Mouse (Mus musculus): ENCODE data around the gene Cs. TPM values are rescaled to one million over a fixed set of nuclear protein-coding genes. Genes with fewer than 3 reads are reported as not detected.

Cs gene
- polyA plus RNA-seq, 1 experiment, result 58.8 TPM

DNA sequence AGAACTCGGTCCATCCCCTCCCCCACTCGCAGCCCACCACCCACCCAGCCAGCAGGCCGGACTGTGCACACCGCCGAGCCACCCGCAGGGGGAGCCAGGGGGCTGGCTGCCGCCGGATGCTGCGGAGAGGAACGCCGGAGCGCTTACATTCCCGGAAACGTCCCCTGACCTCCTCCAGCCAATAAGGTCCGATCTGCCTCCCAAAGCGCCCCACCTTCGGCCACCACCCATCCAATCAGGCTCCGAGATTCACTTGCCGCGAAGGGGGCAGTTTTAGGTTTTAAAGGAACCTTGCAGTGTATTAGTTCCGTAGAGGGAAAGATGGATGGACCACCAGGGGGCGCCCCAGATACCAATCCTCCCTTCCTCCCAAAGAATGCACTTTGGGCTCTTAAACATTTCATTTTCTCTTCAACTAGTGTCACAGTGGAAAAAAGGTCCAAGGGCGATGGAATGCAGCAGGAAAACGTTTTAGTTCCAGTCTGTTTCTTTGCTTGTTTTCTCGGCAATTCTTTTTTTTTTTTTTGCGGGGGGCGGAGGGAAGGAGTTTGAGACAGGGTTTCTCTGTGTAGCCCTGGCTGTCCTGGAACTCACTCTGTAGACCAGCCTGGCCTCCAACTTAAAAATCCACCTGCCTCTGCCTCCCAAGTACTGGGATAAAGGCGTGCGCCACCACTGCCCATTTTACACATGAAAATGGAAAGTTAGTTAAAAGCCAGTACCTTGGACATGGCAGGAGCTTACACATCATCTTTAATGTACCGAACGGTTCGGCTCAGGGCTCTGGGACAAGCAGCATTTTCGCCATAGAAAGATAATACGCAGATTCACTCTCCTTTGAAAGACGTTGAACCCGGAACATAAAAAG, 72.4 kb downstream of the Cs start:
- peaks cover 17% of the 10 kb centered on the region for H3K4me1 ChIP-seq (ENCODE audit: control insufficient read depth, insufficient read depth, low read length)
- H3K36me3 ChIP-seq (ENCODE audit: control insufficient read depth, insufficient read depth, low read length), result peaks cover 2% of the 10 kb centered on the region

DNA sequence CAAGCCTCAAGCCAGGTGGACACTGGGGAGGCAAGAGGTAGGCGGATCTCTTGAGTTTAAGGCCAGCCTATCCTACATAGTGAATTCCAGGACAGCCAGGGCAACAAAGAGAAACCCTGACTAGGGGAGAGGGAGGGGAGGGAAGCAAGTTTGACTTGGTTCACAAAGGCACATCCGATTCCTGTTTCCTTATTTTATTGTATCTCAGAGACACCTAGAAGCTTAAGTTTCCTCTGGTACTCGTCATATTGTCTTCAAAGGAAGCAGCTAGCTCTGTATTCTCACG, 73.0 kb downstream of the Cs start:
- Histone ChIP-seq H3K27ac (ENCODE audit: control insufficient read depth, insufficient read depth, low read depth, low read length) (peak overlapping the region; percentile 60; the same call in 1 of the 2 replicates), H3K4me3 (ENCODE audit: control insufficient read depth, low read depth, low read length) (peak overlapping the region; percentile 79), H3K27me3 (ENCODE audit: control insufficient read depth, insufficient read depth, low read length) (no peaks in the 10 kb centered on the region), H3K36me3 (ENCODE audit: control insufficient read depth, insufficient read depth, low read length) (peaks cover 3% of the 10 kb centered on the region), H3K4me1 (ENCODE audit: control insufficient read depth, insufficient read depth, low read length) (peaks cover 17% of the 10 kb centered on the region)
- no peak for TF ChIP-seq POLR2A (IDR thresholded peaks at IDR 0.05; ENCODE audit: control insufficient read depth, low read depth, low read length)
- TF ChIP-seq CTCF (IDR thresholded peaks at IDR 0.05; ENCODE audit: control insufficient read depth, insufficient read depth, insufficient replicate concordance, low read depth, low read length), result no peak

More for the DNA sequence above, 72.4 kb downstream of the Cs start:
- Histone ChIP-seq H3K27me3 (ENCODE audit: control insufficient read depth, insufficient read depth, low read length) (no peaks in the 10 kb centered on the region), H3K27ac (ENCODE audit: control insufficient read depth, insufficient read depth, low read depth, low read length) (peak overlapping the region; percentile 60), H3K4me3 (ENCODE audit: control insufficient read depth, low read depth, low read length) (peak overlapping the region; percentile 79)
- TF ChIP-seq POLR2A (IDR thresholded peaks at IDR 0.05; ENCODE audit: control insufficient read depth, low read depth, low read length) (peak; percentile 41; the same call in 1 of the 2 replicates), CTCF (IDR thresholded peaks at IDR 0.05; ENCODE audit: control insufficient read depth, insufficient read depth, insufficient replicate concordance, low read depth, low read length) (peak; percentile 47; the same call in 1 of the 2 replicates)

DNA sequence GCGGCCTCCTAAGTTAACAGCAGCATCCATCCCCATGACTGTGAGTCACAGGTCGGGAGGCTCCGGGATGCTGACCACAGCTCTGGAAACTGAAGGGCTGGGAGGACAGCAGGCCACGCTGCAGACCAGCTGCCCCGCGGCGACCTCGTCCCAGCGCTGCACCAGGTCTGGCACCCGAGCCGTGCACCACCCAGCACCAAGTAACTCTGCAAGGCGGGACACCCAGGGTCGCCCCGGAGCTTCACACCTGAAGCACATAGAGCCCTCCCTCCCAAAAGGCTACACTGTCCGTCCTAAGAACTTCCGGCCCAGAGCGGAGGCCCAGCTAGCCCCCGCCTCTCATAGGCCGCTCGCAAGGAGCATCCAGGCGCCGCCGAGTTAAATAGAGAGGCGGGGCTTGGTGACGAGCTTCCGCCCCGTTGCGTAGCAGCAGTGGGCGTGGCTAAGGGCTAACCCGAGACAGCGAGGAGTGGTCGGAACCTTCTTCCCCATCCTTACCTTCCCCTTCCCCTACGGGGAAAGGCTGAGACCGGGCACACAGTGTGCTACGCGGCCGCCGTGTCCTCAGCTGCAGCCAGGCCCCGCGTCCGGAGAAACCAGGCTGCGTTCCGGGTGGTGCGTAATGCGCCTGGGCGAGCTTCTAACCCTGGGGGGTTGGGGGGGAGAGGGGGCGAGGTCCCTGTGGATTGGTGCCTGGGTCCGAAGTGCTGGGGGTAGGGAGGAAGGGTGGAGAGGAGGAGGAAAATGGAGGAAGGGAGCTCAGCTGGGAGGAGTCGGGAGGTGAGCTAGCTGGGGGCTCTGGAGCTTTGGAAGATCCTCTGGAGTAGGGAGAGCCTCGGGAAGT, 73.9 kb downstream of the Cs start, which contains the start of the genes Nabp2 and Rnf41:
TSS of gene Nabp2 (minus strand) at position 282 of the 844 bp plus-strand sequence.
TSS of gene Rnf41 (plus strand) at position 447 of the 844 bp plus-strand sequence.
- peaks cover 17% of the 10 kb centered on the region for H3K4me1 ChIP-seq (ENCODE audit: control insufficient read depth, insufficient read depth, low read length)
- TF ChIP-seq POLR2A (IDR thresholded peaks at IDR 0.05; ENCODE audit: control insufficient read depth, low read depth, low read length), result peak; percentile 94
- TF ChIP-seq CTCF (IDR thresholded peaks at IDR 0.05; ENCODE audit: control insufficient read depth, insufficient read depth, insufficient replicate concordance, low read depth, low read length), result 0 out of 2 replicates have a peak, but pooled peaks have one; percentile 5
- peaks cover 5% of the 10 kb centered on the region for H3K36me3 ChIP-seq (ENCODE audit: control insufficient read depth, insufficient read depth, low read length)
- peak within 1 kb of the TSS; percentile 99 for H3K4me3 ChIP-seq (ENCODE audit: control insufficient read depth, low read depth, low read length)
- peak within 1 kb of the TSS; percentile 92 for H3K27ac ChIP-seq (ENCODE audit: control insufficient read depth, insufficient read depth, low read depth, low read length)
- no peaks in the 10 kb centered on the region for H3K27me3 ChIP-seq (ENCODE audit: control insufficient read depth, insufficient read depth, low read length)

DNA sequence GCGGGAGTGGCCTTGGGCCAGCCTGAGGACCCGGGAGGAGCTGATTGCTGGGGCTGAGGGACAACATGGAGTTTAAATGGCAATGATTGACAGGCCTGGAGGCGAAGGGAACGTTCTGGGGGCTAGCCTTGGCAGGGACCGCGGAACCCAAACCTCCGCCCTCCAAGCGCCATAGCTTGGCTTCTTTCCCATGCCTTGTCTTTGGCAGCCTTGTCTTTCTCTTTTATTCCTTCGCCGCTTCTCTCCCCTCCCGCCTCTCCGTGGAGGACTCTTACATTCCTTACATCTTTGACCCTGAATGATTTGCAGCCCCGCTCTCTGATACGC, 74.5 kb downstream of the Cs start:
- Histone ChIP-seq H3K4me1 (ENCODE audit: control insufficient read depth, insufficient read depth, low read length) (peaks cover 17% of the 10 kb centered on the region), H3K27me3 (ENCODE audit: control insufficient read depth, insufficient read depth, low read length) (no peaks in the 10 kb centered on the region), H3K27ac (ENCODE audit: control insufficient read depth, insufficient read depth, low read depth, low read length) (peak overlapping the region; percentile 92), H3K36me3 (ENCODE audit: control insufficient read depth, insufficient read depth, low read length) (peaks cover 7% of the 10 kb centered on the region), H3K4me3 (ENCODE audit: control insufficient read depth, low read depth, low read length) (peak overlapping the region; percentile 99)
- TF ChIP-seq POLR2A (IDR thresholded peaks at IDR 0.05; ENCODE audit: control insufficient read depth, low read depth, low read length), result no peak
- no peak for TF ChIP-seq CTCF (IDR thresholded peaks at IDR 0.05; ENCODE audit: control insufficient read depth, insufficient read depth, insufficient replicate concordance, low read depth, low read length)

Other genes with a start within 250 kb of the Cs start
- 90.5 and 100 TPM in 2 replicates for gene Baz2a, start 246.2 kb upstream of the Cs start, polyA plus RNA-seq (2012; rRNA removed)
- gene Rbms2, start 157.4 kb upstream of the Cs start, polyA plus RNA-seq (2012; rRNA removed), result 17.3 and 19.4 TPM in 2 replicates
- gene Gls2, start 143.3 kb upstream of the Cs start, polyA plus RNA-seq (2012; rRNA removed), result 3.7 and 5.3 TPM in 2 replicates
- 3.1 and 3.4 TPM in 2 replicates for gene Spryd4, start 125.9 kb upstream of the Cs start, polyA plus RNA-seq (2012; rRNA removed)
- not detected in 2 replicates for gene Mip, start 111.9 kb upstream of the Cs start, polyA plus RNA-seq (2012; rRNA removed)
- 3.4 and 4.4 TPM in 2 replicates for gene Timeless, start 105.7 kb upstream of the Cs start, polyA plus RNA-seq (2012; rRNA removed)
- gene Apon, start 83.6 kb upstream of the Cs start, polyA plus RNA-seq (2012; rRNA removed), result 0.05 TPM in 1 of 2 replicates, not detected in the other
- 0.44 and 0.60 TPM in 2 replicates for gene Apof, start 69.1 kb upstream of the Cs start, polyA plus RNA-seq (2012; rRNA removed)
- 6.0 and 6.6 TPM in 2 replicates for gene Stat2, start 67.2 kb upstream of the Cs start, polyA plus RNA-seq (2012; rRNA removed)
- 0.06 and 0.36 TPM in 2 replicates for gene Il23a, start 39.0 kb upstream of the Cs start, polyA plus RNA-seq (2012; rRNA removed)
- 21.1 and 24.6 TPM in 2 replicates for gene Pan2, start 34.4 kb upstream of the Cs start, polyA plus RNA-seq (2012; rRNA removed)
- 7.4 and 9.2 TPM in 2 replicates for gene Cnpy2, start 15.3 kb upstream of the Cs start, polyA plus RNA-seq (2012; rRNA removed)
- gene Coq10a, start 31.3 kb downstream of the Cs start, polyA plus RNA-seq (2012; rRNA removed), result 21.2 TPM in 2 replicates
- gene Ankrd52, start 39.4 kb downstream of the Cs start, polyA plus RNA-seq (2012; rRNA removed), result 6.8 and 7.0 TPM in 2 replicates
- 0.14 and 0.18 TPM in 2 replicates for gene Slc39a5, start 63.5 kb downstream of the Cs start, polyA plus RNA-seq (2012; rRNA removed)
- 22.5 and 27.7 TPM in 2 replicates for gene Nabp2, start 73.8 kb downstream of the Cs start, polyA plus RNA-seq (2012; rRNA removed)
- 82.6 and 84.1 TPM in 2 replicates for gene Rnf41, start 73.9 kb downstream of the Cs start, polyA plus RNA-seq (2012; rRNA removed)
- 138 and 141 TPM in 2 replicates for gene Smarcc2, start 121.5 kb downstream of the Cs start, polyA plus RNA-seq (2012; rRNA removed)
- 191 and 248 TPM in 2 replicates for gene Myl6, start 156.4 kb downstream of the Cs start, polyA plus RNA-seq (2012; rRNA removed)
- 20.3 and 23.2 TPM in 2 replicates for gene Myl6b, start 161.0 kb downstream of the Cs start, polyA plus RNA-seq (2012; rRNA removed)
- gene Esyt1, start 188.1 kb downstream of the Cs start, polyA plus RNA-seq (2012; rRNA removed), result 1.6 and 3.1 TPM in 2 replicates
- gene Zc3h10, start 210.0 kb downstream of the Cs start, polyA plus RNA-seq (2012; rRNA removed), result 29.9 and 33.9 TPM in 2 replicates
- 1,504 and 1,952 TPM in 2 replicates for gene Rpl41, start 211.6 kb downstream of the Cs start, polyA plus RNA-seq (2012; rRNA removed)
- gene Pa2g4, start 228.3 kb downstream of the Cs start, polyA plus RNA-seq (2012; rRNA removed), result 31.7 and 36.5 TPM in 2 replicates

Data from testis, adult 2 months (tissue).